Mouse (Mus musculus) lung, postnatal 36 days (tissue): ENCODE measurements around the gene Cdh18.
A peak's percentile ranks its signal among the peaks of the same experiment; 100 is the strongest.
"Not testable (repeated sequence)": the region's sequence is repeated elsewhere in the genome, so short reads cannot be mapped to it uniquely, and the experiment has no call there.

Source experiments
- DNase-seq: peaks from one replicate; pipeline ENCODE4 v3.0.0; 2022; ENCODE audit warnings: mixed read lengths

Gene Cdh18

DNA sequence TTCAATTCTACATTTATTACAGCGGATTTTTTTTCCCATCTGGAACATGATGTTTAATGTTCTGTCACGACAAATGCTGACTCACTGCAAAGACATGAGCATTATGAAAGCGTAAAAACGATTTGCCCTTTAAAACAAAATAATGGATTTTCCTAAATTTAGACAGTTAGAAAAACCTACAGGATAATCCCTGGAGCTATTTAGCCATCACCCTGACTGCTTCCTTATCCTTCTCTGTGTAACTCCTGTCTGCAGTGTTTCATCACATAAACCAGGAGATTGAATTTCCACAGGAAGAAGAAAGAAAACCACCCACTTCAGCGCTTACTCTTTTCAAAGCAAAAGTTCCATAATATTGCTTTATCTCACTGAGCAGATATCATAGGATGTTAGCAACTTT, 431.3 kb downstream of the Cdh18 start:
- DNase-seq: no peak

DNA sequence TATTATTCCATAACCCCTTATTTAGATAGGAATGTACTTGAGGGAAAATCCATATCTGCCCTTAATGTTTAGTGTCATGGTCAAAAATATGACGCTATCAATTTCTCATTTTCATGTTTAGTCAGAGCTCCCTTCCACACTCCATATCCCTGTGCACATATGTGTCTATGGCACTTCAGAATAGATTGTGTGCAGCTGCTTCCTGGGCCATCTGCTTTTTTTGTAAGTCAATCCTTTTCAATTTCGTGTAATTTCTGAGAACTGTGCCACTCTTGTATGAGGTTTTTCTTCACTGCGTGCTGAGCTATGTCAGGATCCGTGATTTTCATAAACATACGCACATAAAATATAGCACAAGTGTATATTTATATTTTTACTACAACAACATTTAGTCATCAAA, 435.8 kb downstream of the Cdh18 start:
- DNase-seq: no peak

GRCm38 (mm10) chr15:23016680-23017079, 467.9 kb downstream of the Cdh18 start:
- no peak for DNase-seq

GRCm38 (mm10) chr15:23021151-23021550, 472.3 kb downstream of the Cdh18 start:
- DNase-seq: peak; percentile 2

GRCm38 (mm10) chr15:23022635-23023034, 473.8 kb downstream of the Cdh18 start:
- DNase-seq: no peak

GRCm38 (mm10) chr15:23035551-23036207, 486.9 kb downstream of the Cdh18 start:
- DNase-seq: no peak

- peak; percentile 31 for DNase-seq
These were observed 487.6 kb downstream of the Cdh18 start for GRCm38 (mm10) chr15:23036208-23037065.

DNA sequence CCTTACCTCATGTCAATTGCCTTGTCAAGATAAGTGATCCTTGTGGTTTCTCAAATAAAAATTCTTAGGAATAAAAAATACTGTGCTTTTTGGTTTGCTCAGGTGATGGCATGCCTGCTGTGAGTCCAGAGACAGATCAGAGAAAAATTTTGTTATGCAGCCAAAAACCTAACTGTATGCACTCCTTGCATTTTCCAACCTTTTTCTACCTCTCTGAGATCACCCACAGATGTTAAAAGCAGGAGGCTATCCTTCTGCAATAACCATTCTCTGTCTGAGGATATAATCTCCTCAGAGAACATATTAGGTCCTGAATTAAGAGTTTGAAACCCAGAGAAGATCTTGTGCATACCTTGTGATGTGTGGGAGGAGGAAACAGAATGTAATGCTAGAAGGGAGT, 488.7 kb downstream of the Cdh18 start:
- DNase-seq: no peak

- DNase-seq: no peak
These were observed 497.4 kb downstream of the Cdh18 start for GRCm38 (mm10) chr15:23046127-23046785.

GRCm38 (mm10) chr15:23052006-23052405, 503.2 kb downstream of the Cdh18 start:
- no peak for DNase-seq

- DNase-seq: not testable (repeated sequence)
These were observed 536.5 kb downstream of the Cdh18 start for GRCm38 (mm10) chr15:23085326-23085725.

DNA sequence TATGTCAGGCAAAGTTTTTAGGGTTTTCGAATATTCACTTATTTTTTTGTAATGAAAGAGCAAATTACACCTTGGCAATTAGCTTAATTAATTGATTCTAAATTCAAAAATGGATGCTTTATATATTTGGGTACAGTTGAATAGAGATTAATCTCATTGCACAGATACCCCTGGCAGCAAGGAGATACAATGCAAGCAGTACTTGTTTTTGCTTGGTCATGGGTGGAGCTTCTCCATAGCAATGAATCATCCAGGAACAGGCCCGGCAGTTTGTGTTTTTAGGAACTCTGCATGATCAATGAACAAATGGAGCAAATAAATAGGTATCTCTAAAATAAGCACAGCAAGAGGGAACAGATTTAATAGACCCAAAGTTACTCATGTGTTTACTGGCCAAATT, 538.7 kb downstream of the Cdh18 start:
- no peak for DNase-seq

- DNase-seq: no peak
These were observed 547.8 kb downstream of the Cdh18 start for GRCm38 (mm10) chr15:23096601-23097000.

DNA sequence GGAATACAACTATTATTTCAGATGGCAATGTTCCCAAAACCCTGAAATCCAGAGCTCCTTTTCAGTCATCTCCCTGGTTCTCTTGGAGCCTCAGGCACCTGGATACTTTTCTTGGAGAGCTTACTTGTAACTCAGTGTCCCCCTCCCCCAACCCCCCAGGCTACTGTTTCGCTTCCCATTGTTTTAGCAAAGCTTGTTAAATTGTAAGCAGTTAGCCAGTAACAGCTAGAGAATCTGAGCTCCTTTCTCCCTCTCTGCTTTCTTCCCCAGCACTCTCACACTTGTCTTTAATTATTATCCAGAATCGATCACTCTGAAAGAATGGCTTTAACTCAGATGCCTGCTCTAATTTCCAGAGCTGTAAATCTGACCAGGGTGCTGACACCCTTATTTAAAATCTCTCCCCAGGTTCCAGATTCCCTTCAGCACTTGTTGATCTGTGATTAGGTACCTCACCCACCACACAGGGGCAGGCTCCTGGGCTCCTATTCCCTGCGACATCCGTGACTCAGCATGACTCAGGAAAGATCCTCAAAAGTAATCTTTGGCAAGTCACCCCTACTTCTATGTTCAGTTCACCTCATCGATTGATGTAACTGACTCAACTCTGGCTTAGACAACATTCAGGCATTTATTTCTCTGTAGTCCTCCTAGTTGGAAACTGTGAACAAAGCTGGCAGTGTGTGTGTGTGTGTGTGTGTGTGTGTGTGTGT, 556.0 kb downstream of the Cdh18 start:
- no peak for DNase-seq

DNA sequence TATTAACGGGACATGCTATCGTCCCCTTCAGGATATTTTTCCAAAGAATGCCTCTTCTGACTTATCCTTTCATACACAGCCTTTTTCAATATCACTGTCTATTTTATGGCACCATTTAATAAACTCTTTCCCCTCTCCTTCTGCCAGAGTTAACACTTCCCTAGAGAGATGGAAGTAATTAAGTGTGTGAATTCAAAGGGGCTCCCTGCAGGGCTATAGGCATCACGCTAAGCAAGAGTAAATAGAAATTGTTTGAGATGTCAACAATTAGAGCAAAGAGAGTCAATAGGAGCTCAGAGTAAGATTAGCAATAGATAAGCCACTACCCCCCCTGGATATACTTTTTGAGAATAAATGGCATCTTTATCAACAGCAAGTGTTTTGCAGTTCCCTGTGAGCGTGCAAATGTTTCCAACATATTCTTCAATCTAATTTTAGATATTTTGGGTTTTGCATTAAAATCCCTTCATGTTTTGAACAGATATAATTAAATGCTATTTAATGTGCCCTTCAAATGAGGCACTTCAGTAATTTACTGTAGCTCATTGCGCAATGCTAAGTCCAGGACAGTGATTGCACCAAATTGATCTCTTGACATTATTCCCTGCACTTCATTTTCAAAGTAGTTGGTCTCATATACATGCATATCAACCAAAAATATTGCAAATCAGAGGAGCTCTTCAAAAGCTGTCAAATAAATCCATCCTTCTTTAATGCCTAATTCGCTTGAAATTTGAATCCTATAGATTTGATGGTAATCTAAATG, 586.3 kb downstream of the Cdh18 start:
- DNase-seq: no peak

DNA sequence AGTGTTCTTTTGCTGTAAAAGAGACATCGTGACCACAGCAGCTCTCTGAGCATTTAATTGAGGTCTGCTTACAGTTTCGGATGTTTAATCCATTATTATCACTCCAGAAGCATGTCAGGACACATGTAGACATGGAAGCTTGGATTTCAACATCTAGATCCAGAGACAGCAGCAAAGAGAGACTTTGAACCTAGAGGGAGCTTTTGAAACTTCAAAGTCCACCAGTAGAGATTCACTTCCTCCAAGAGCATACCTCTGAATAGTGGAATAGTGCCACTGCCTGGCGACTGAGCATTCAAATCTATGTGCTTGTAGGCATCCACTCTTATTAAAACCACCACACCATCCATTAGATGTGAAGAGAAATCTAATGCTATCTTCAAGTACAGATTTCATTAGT, 588.1 kb downstream of the Cdh18 start:
- no peak for DNase-seq

- not testable (repeated sequence) for DNase-seq
These were observed 594.1 kb downstream of the Cdh18 start for GRCm38 (mm10) chr15:23142907-23143306.

GRCm38 (mm10) chr15:23155883-23156282, 607.1 kb downstream of the Cdh18 start:
- no peak for DNase-seq

GRCm38 (mm10) chr15:23164869-23165268, 616.0 kb downstream of the Cdh18 start:
- DNase-seq: no peak

- no peak for DNase-seq
These were observed 625.8 kb downstream of the Cdh18 start for GRCm38 (mm10) chr15:23174623-23175022.

DNA sequence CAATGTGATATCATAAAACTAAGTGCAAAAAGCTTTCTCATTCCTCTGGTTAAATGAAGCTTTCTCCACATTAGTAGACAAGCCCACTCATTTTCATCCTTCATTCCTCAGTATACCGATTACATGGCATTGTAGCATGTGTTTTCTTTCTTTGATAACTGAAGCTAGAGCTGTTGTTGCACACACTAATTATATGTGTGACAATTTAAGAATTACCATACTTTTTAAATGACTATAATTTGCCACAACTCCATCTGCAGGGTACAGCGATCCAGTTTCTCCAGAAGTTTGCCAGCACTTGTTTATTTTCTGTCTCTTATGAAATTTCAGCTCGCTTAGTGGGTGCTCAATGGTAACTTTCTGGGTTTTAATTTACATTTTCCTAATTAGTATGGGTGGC, 663.2 kb downstream of the Cdh18 start:
- DNase-seq: no peak

GRCm38 (mm10) chr15:23230616-23231015, 681.8 kb downstream of the Cdh18 start:
- DNase-seq: no peak
